Mouse (Mus musculus) myocyte (in vitro differentiated cells): ENCODE measurements at regions not wholly inside any gene's neighbourhood (a gene's known extent, or its start where the extent isn't known, plus 50 kb on each side); places are given as distances from the start of the nearest gene placed in this dataset.

Experiments
- H3K27me3 ChIP-seq: one replicate; pipeline ENCODE4 v1.6.1; 2011; ENCODE audit not compliant: control insufficient read depth, insufficient read depth, insufficient read length
- H3K36me3 ChIP-seq: one replicate; pipeline ENCODE4 v1.6.1; 2011; ENCODE audit not compliant: control insufficient read depth, insufficient read depth
- H3K4me2 ChIP-seq: one replicate; pipeline ENCODE4 v1.6.1; 2011; ENCODE audit warnings: low read depth, control low read depth
- H3K4me3 ChIP-seq: one replicate; pipeline ENCODE4 v1.5.1; 2011; ENCODE audit warnings: mild to moderate bottlenecking, control low read depth, moderate library complexity
- H3K79me2 ChIP-seq: one replicate; pipeline ENCODE4 v1.6.1; 2011; ENCODE audit not compliant: control insufficient read depth, insufficient read depth
- H3ac ChIP-seq: one replicate; pipeline ENCODE4 v1.6.1; 2011; ENCODE audit not compliant: control insufficient read depth, insufficient read length
- CEBPB ChIP-seq: IDR thresholded peaks from 2 replicates; pipeline ENCODE4 v1.6.1; 2011; ENCODE audit warnings: mild to moderate bottlenecking, moderate library complexity; ENCODE audit not compliant: poor library complexity, insufficient read depth, severe bottlenecking
- E2F4 ChIP-seq: IDR thresholded peaks from one replicate; pipeline ENCODE4 v1.6.1; 2011; ENCODE audit warnings: mild to moderate bottlenecking, control low read depth, moderate library complexity; ENCODE audit not compliant: insufficient read depth
- MAX ChIP-seq: IDR thresholded peaks from one replicate; pipeline ENCODE4 v1.6.1; 2011; ENCODE audit warnings: low read depth, mild to moderate bottlenecking, control low read depth
- MYOD1 ChIP-seq, 3 experiments: IDR thresholded peaks; one replicate each; pipeline ENCODE4 v1.6.1; 2011; ENCODE audit warnings: control low read depth in 2 of 3, low read depth in 2 of 3, mild to moderate bottlenecking in 2 of 3, moderate library complexity in 1 of 3; ENCODE audit not compliant: insufficient read length in 2 of 3, control insufficient read depth in 1 of 3
- MYOG ChIP-seq, 3 experiments: IDR thresholded peaks; one replicate each; pipeline ENCODE4 v1.6.1; 2011; ENCODE audit warnings: control low read depth in 2 of 3, low read depth in 2 of 3, mild to moderate bottlenecking in 2 of 3; ENCODE audit not compliant: insufficient read length in 2 of 3, control insufficient read depth in 1 of 3, insufficient read depth in 1 of 3
- POLR2A ChIP-seq: IDR thresholded peaks from one replicate; pipeline ENCODE4 v1.6.1; 2011; ENCODE audit warnings: low read depth, mild to moderate bottlenecking, control low read depth, moderate library complexity; ENCODE audit not compliant: insufficient read length
- POLR2AphosphoS2 ChIP-seq: IDR thresholded peaks from one replicate; pipeline ENCODE4 v1.6.1; 2011; ENCODE audit warnings: low read depth, control low read depth; ENCODE audit not compliant: insufficient read length
- REST ChIP-seq: IDR thresholded peaks from one replicate; pipeline ENCODE4 v1.6.1; 2011; ENCODE audit warnings: mild to moderate bottlenecking, control low read depth, moderate library complexity; ENCODE audit not compliant: insufficient read depth, insufficient read length
- SRF ChIP-seq: IDR thresholded peaks from one replicate; pipeline ENCODE4 v1.6.1; 2011; ENCODE audit warnings: low read depth; ENCODE audit not compliant: control insufficient read depth, insufficient read length
- TCF12 ChIP-seq: IDR thresholded peaks from one replicate; pipeline ENCODE4 v1.6.1; 2011; ENCODE audit warnings: mild to moderate bottlenecking, control low read depth; ENCODE audit not compliant: poor library complexity, insufficient read depth, severe bottlenecking
- TCF3 ChIP-seq: IDR thresholded peaks from one replicate; pipeline ENCODE4 v1.6.1; 2011; ENCODE audit warnings: low read depth, control low read depth; ENCODE audit not compliant: insufficient read length
- USF1 ChIP-seq: IDR thresholded peaks from one replicate; pipeline ENCODE4 v1.6.1; 2011; ENCODE audit warnings: low read depth, mild to moderate bottlenecking, control low read depth, moderate library complexity

DNA sequence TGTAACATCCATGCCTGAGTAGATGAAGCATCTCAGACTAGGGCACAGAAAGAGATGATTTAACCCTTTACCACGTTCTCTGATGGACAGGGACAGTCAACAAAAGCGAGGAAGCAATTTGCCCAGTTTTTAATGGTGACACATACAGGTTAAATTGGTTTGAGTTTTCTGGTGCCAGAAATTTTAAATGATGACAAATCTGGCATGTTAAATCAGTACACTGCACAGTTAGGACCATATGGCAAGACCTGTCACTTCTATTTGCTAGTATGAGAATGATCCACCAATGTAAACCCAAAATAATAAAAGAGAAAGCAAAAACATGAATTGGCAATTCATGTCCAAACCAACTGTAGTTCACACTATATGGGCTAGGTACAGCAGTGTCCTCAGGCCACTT is 268.3 kb downstream of the Rdh14 start:
- Histone ChIP-seq H3K4me3 (no peak overlapping the region), H3K79me2 (no peaks in the 10 kb centered on the region), H3ac (no peak overlapping the region), H3K27me3 (no peaks in the 10 kb centered on the region), H3K36me3 (no peaks in the 10 kb centered on the region), H3K4me2 (no peak overlapping the region)
- TF ChIP-seq CEBPB (no peak), SRF (no peak), TCF3 (no peak), POLR2A (no peak), POLR2AphosphoS2 (no peak), MAX (no peak), USF1 (no peak), MYOG (IDR thresholded peaks at IDR 0.05; ENCODE audit: control insufficient read depth in 1 of 3, insufficient read depth in 1 of 3, insufficient read length in 2 of 3, low read depth in 2 of 3) (no peak), TCF12 (no peak), MYOD1 (IDR thresholded peaks at IDR 0.05; ENCODE audit: control insufficient read depth in 1 of 3, insufficient read length in 2 of 3, low read depth in 2 of 3) (no peak), REST (no peak), E2F4 (no peak)

GRCm38 (mm10) chr12:10686747-10687146 is 296.2 kb downstream of the Rdh14 start:
- no peak overlapping the region for H3K4me2 ChIP-seq
- H3ac ChIP-seq, result no peak overlapping the region
- no peaks in the 10 kb centered on the region for H3K79me2 ChIP-seq
- TF ChIP-seq MYOG (IDR thresholded peaks at IDR 0.05; ENCODE audit: control insufficient read depth in 1 of 3, insufficient read depth in 1 of 3, insufficient read length in 2 of 3, low read depth in 2 of 3) (no peak), REST (no peak), E2F4 (no peak), POLR2AphosphoS2 (no peak), MYOD1 (IDR thresholded peaks at IDR 0.05; ENCODE audit: control insufficient read depth in 1 of 3, insufficient read length in 2 of 3, low read depth in 2 of 3) (no peak), POLR2A (no peak), CEBPB (no peak), MAX (no peak), SRF (no peak), USF1 (no peak), TCF3 (no peak), TCF12 (no peak)
- no peaks in the 10 kb centered on the region for H3K36me3 ChIP-seq
- no peak overlapping the region for H3K4me3 ChIP-seq
- H3K27me3 ChIP-seq, result no peaks in the 10 kb centered on the region
